15 mouse cellular contexts compared by ENCODE assay signal in the genomic region with DNA sequence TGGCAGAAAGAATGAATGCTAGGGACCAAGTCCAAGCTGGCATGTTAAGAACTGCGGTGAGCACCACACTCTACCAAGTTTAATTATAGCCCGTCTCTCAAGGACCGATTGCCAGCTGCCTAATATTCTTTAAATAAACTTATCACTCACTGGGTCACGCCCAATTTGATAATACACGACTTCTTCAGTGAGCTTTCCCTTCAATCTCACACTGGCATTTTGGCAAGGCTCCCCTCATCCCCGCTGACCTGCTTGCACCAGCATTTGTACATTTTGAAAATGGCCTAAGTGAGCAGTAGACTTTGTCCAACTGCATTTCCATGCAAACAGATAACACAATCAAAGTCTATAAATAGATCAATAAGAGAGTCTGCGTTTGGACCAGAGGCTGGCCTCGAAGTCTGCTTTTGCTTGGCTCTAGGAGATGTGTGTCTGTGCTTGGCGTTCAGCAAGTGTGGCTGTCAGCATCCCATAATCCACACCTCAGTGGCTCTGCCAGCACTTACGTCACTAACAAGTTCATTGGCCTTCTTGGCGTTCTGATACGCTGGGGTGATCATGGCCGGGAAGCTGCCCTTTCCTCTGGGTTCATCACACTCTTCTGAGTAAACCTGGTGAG. TPM values are rescaled to one million over a fixed set of nuclear protein-coding genes. Genes with fewer than 3 reads are reported as not detected.
DNase-seq lines count a peak whose midpoint lies in the region; ATAC-seq and TF ChIP-seq lines count a peak whose summit lies in the region.
"Had no signal": no experiment of that assay in that cellular context is flagged by ENCODE, and none has a peak within 500 bp of the region (broad histone marks: within the 10 kb centered on the region; RNA-seq: fewer than 3 reads in every experiment).

No protein-coding gene starts in this region.

- no peak for TF ChIP-seq EP300 in stomach, postnatal 0 days (optimal IDR thresholded peaks at IDR 0.05)

- H3K27ac ChIP-seq in intestine, postnatal 0 days (ENCODE audit: low read depth, low read length): no peak overlapping the region
- H3K27ac ChIP-seq in intestine, embryonic 16.5 days (ENCODE audit: low read length): no peak overlapping the region
- H3K27ac ChIP-seq in heart, embryonic 13.5 days (replicated peaks): peak overlapping the region; percentile 90
- no peak overlapping the region for H3K27ac ChIP-seq in stomach, postnatal 0 days (replicated peaks)
- H3K27ac ChIP-seq: embryonic facial prominence, embryonic 13.5 days; kidney, postnatal 0 days; limb, embryonic 13.5 days; macrophage; midbrain, embryonic 13.5 days had no signal

- H3K9ac ChIP-seq in intestine, postnatal 0 days (ENCODE audit: low read depth, low read length): no peak overlapping the region
- H3K9ac ChIP-seq in intestine, embryonic 16.5 days (ENCODE audit: low read depth, low read length): no peak overlapping the region
- no peak overlapping the region for H3K9ac ChIP-seq in heart, embryonic 13.5 days
- no peak overlapping the region for H3K9ac ChIP-seq in stomach, postnatal 0 days (ENCODE audit: low read length)
- H3K9ac ChIP-seq: embryonic facial prominence, embryonic 13.5 days; limb, embryonic 13.5 days; midbrain, embryonic 13.5 days had no signal

- no peak overlapping the region for H3K4me2 ChIP-seq in intestine, postnatal 0 days (replicated peaks; ENCODE audit: low read depth)
- H3K4me2 ChIP-seq in intestine, embryonic 16.5 days (ENCODE audit: low read depth, low read length): no peak overlapping the region
- peak overlapping the region; percentile 42 for H3K4me2 ChIP-seq in heart, embryonic 13.5 days
- H3K4me2 ChIP-seq in stomach, postnatal 0 days (replicated peaks; ENCODE audit: low read depth): no peak overlapping the region
- H3K4me2 ChIP-seq: embryonic facial prominence, embryonic 13.5 days; limb, embryonic 13.5 days; midbrain, embryonic 13.5 days had no signal

- H3K27me3 ChIP-seq in intestine, postnatal 0 days (replicated peaks; ENCODE audit: control insufficient read depth, insufficient read depth, low read length): no peaks in the 10 kb centered on the region
- no peaks in the 10 kb centered on the region for H3K27me3 ChIP-seq in intestine, embryonic 16.5 days (replicated peaks; ENCODE audit: control insufficient read depth, insufficient read depth, low read length)
- H3K27me3 ChIP-seq in heart, embryonic 13.5 days (replicated peaks): no peaks in the 10 kb centered on the region
- H3K27me3 ChIP-seq in stomach, postnatal 0 days (ENCODE audit: control insufficient read depth, insufficient read depth, low read length): no peaks in the 10 kb centered on the region
- H3K27me3 ChIP-seq: embryonic facial prominence, embryonic 13.5 days; limb, embryonic 13.5 days; midbrain, embryonic 13.5 days had no signal

- H3K36me3 ChIP-seq in intestine, postnatal 0 days (ENCODE audit: control insufficient read depth, insufficient read depth): no peaks in the 10 kb centered on the region
- no peaks in the 10 kb centered on the region for H3K36me3 ChIP-seq in intestine, embryonic 16.5 days (ENCODE audit: control insufficient read depth, insufficient read depth, low read length)
- peaks cover 67% of the 10 kb centered on the region for H3K36me3 ChIP-seq in heart, embryonic 13.5 days
- H3K36me3 ChIP-seq in stomach, postnatal 0 days (ENCODE audit: control insufficient read depth, insufficient read depth, low read length): no peaks in the 10 kb centered on the region
- H3K36me3 ChIP-seq: embryonic facial prominence, embryonic 13.5 days; limb, embryonic 13.5 days; midbrain, embryonic 13.5 days had no signal

- peak; percentile 75 to 84 for DNase-seq in heart, adult 18-20 months
- DNase-seq in heart, postnatal 4 days: peak; percentile 77
- no peak for DNase-seq in stomach, postnatal 0 days (ENCODE audit: low spot score)
- no peak for DNase-seq in kidney, postnatal 14 days
- no peak for DNase-seq in spleen, postnatal 36 days (ENCODE audit: low spot score in 2 of 2)
- DNase-seq: B cell, adult 2 months; right cerebral cortex, adult 18-20 months had no signal

- H3K4me1 ChIP-seq in intestine, postnatal 0 days (replicated peaks; ENCODE audit: control insufficient read depth, insufficient read depth, low read length): no peaks in the 10 kb centered on the region
- H3K4me1 ChIP-seq in intestine, embryonic 16.5 days (ENCODE audit: control insufficient read depth, insufficient read depth, low read length): no peaks in the 10 kb centered on the region
- peaks cover 32% of the 10 kb centered on the region for H3K4me1 ChIP-seq in heart, embryonic 13.5 days
- no peaks in the 10 kb centered on the region for H3K4me1 ChIP-seq in stomach, postnatal 0 days (replicated peaks; ENCODE audit: control insufficient read depth, insufficient read depth)
- H3K4me1 ChIP-seq: embryonic facial prominence, embryonic 13.5 days; limb, embryonic 13.5 days; midbrain, embryonic 13.5 days had no signal

- ATAC-seq in intestine, postnatal 0 days: peak; percentile 51; the same call in 1 of the 2 replicates
- no peak for ATAC-seq in intestine, embryonic 16.5 days
- ATAC-seq in heart, embryonic 13.5 days (ENCODE audit: extremely low read depth, insufficient number of reproducible peaks, low FRiP score, low TSS enrichment): peak; percentile 62; the same call in 1 of the 2 replicates
- no peak for ATAC-seq in stomach, postnatal 0 days (ENCODE audit: low FRiP score, low TSS enrichment)
- ATAC-seq: midbrain, embryonic 13.5 days had no signal

- no peak overlapping the region for H3K4me3 ChIP-seq in intestine, postnatal 0 days (ENCODE audit: low read depth, low read length)
- H3K4me3 ChIP-seq in intestine, embryonic 16.5 days (ENCODE audit: low read length): no peak overlapping the region
- no peak overlapping the region for H3K4me3 ChIP-seq in heart, embryonic 13.5 days
- H3K4me3 ChIP-seq in stomach, postnatal 0 days (ENCODE audit: low read depth, low read length): no peak overlapping the region
- H3K4me3 ChIP-seq: embryonic facial prominence, embryonic 13.5 days; limb, embryonic 13.5 days; midbrain, embryonic 13.5 days had no signal

- WGBS in intestine, postnatal 0 days: 48% methylated on average over 13 of the region's 13 CpGs
- WGBS in intestine, embryonic 16.5 days: 70% methylated on average over 13 of the region's 13 CpGs
- 24% methylated on average over 13 of the region's 13 CpGs for WGBS in heart, embryonic 13.5 days
- 65% methylated on average over 13 of the region's 13 CpGs for WGBS in stomach, postnatal 0 days

- H3K9me3 ChIP-seq in intestine, postnatal 0 days (ENCODE audit: control insufficient read depth): no peaks in the 10 kb centered on the region
- no peaks in the 10 kb centered on the region for H3K9me3 ChIP-seq in intestine, embryonic 16.5 days (ENCODE audit: control insufficient read depth, low read length)
- H3K9me3 ChIP-seq in heart, embryonic 13.5 days: 0 out of 2 replicates have a peak, but pooled peaks cover 5% of the 10 kb centered on the region
- no peaks in the 10 kb centered on the region for H3K9me3 ChIP-seq in stomach, postnatal 0 days (ENCODE audit: control insufficient read depth, low read length)
- H3K9me3 ChIP-seq: embryonic facial prominence, embryonic 13.5 days; limb, embryonic 13.5 days; midbrain, embryonic 13.5 days had no signal

- no peak for TF ChIP-seq CTCF in intestine, postnatal 0 days (IDR thresholded peaks at IDR 0.05; ENCODE audit: low read depth)
- no peak for TF ChIP-seq CTCF in stomach, postnatal 0 days (IDR thresholded peaks at IDR 0.05; ENCODE audit: low read depth)

RNA-seq across cellular contexts. Expression of a gene that starts 11.2 kb away (rescaled TPM):
- 0.22 TPM in 2 replicates for polyA plus RNA-seq in intestine, postnatal 0 days (2015; fragmentation: Nextera tagmentation; extraction: Ambion mirVana)
- 0.33 and 0.40 TPM in 2 replicates for polyA plus RNA-seq in intestine, embryonic 16.5 days (2015; fragmentation: Nextera tagmentation; extraction: Ambion mirVana)
- 100 to 1,000 TPM; 379 to 400 TPM for total RNA-seq in heart, adult 18-20 months (2021)
- polyA plus RNA-seq in heart, embryonic 13.5 days (2015; fragmentation: Nextera tagmentation; extraction: Ambion mirVana): 27.3 and 28.1 TPM in 2 replicates
- total RNA-seq in heart, postnatal 4 days (2021): 100 to 1,000 TPM; 261 to 291 TPM
- 0.33 and 0.41 TPM in 2 replicates for polyA plus RNA-seq in stomach, postnatal 0 days (2015; fragmentation: Nextera tagmentation; extraction: Ambion mirVana)

RNA-seq across cellular contexts. Expression of a gene that starts 18.3 kb away (rescaled TPM):
- polyA plus RNA-seq in intestine, postnatal 0 days (2015; fragmentation: Nextera tagmentation; extraction: Ambion mirVana): 51.6 and 55.6 TPM in 2 replicates
- 41.0 and 41.7 TPM in 2 replicates for polyA plus RNA-seq in intestine, embryonic 16.5 days (2015; fragmentation: Nextera tagmentation; extraction: Ambion mirVana)
- total RNA-seq in heart, adult 18-20 months (2021): 10 to 100 TPM in 1 of 2 experiments, 1 to 10 TPM in 1; 9.1 to 12.2 TPM
- polyA plus RNA-seq in heart, embryonic 13.5 days (2015; fragmentation: Nextera tagmentation; extraction: Ambion mirVana): 27.7 and 31.9 TPM in 2 replicates
- 10 to 100 TPM; 26.1 to 26.4 TPM for total RNA-seq in heart, postnatal 4 days (2021)
- 17.9 and 20.8 TPM in 2 replicates for polyA plus RNA-seq in stomach, postnatal 0 days (2015; fragmentation: Nextera tagmentation; extraction: Ambion mirVana)

Comparison
In these comparisons a context has a peak if more than half of its experiments do, and no peak if none do; other contexts are left out.
1. ATAC-seq: peak in intestine, postnatal 0 days (single experiment) and heart, embryonic 13.5 days (single experiment); none in intestine, embryonic 16.5 days (single experiment) and stomach, postnatal 0 days (single experiment).
2. DNase-seq: peak in heart, adult 18-20 months (2 of 2) and heart, postnatal 4 days (single experiment); none in stomach, postnatal 0 days (single experiment), kidney, postnatal 14 days (single experiment) and spleen, postnatal 36 days (0 of 2).
3. RNA of a gene that starts 11.2 kb away (polyA plus RNA-seq): 27.3 to 28.1 TPM in heart, embryonic 13.5 days; 0.33 to 0.41 TPM in stomach, postnatal 0 days, 0.33 to 0.40 TPM in intestine, embryonic 16.5 days and 0.22 TPM in intestine, postnatal 0 days; every median in the first group is over 10 times any median in the second.